Mouse (Mus musculus): ENCODE measurements around the gene Armc9. TPM values are rescaled to one million over a fixed set of nuclear protein-coding genes. Genes with fewer than 3 reads are reported as not detected.

Gene Armc9
- polyA plus RNA-seq, 1 experiment: 34.2 TPM

DNA sequence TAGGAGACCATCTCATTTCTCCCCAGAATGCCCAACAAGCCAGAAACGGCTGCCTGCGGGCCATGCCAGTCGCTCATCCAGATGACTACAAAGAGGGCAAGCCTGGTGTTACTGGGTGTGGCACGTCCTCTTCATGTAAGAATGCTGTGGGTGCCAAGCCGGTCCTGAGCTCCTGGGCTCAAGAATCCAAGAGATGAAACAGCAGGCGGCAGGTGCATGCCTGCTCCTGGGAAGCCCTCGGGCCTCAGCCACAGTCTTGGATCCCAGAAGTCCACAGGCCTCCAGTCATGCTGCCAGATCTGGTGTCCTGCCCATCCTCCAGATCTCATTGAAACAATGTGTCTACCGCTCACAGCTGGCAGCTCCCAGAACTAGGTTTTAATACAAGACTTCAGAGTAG is 102.6 kb downstream of the Armc9 start:
- Histone ChIP-seq H3K27ac (ENCODE audit: insufficient read depth, low read length) (no peak overlapping the region), H3K4me1 (ENCODE audit: control insufficient read depth, insufficient read depth, low read length) (no peaks in the 10 kb centered on the region; the same call in 1 of the 2 replicates), H3K4me3 (ENCODE audit: insufficient read depth, low read length) (no peak overlapping the region)
- TF ChIP-seq CTCF (IDR thresholded peaks at IDR 0.05; ENCODE audit: extremely low read depth, insufficient read depth, low read length) (no peak), POLR2A (IDR thresholded peaks at IDR 0.05; ENCODE audit: extremely low read depth, insufficient read depth, low read length) (no peak)

DNA sequence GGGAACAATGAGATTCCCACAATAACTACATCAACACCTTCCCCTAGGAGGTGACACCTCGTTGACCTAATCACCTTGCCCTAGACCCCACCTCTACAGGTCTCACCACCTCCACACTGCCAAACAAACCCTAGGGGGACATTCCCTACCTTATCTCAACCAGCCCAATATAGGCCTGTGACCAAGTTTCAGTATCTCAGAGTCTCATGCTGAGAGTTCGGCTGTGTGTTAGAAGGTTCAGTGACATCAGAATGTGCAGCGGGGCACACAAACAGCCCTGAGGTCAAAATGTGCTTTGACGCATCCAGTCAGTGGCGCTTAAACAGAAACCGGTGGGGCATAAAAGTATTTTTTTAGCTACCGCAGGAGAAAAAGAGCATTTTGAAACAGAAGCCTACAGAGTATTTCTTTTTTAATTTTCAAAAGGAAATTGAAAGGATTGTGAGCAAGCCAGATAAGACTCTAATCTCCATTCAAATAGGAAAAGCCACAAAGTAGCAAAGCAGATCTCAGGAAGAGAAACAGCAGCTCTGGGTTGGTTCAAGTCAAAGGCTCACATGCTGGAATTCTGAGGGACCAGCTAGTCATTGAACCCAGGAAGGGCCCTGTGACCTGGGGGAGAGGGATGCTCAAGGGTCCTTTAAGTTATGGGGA is 103.7 kb downstream of the Armc9 start:
- H3K27ac ChIP-seq (ENCODE audit: insufficient read depth, low read length): no peak overlapping the region
- TF ChIP-seq POLR2A (IDR thresholded peaks at IDR 0.05; ENCODE audit: extremely low read depth, insufficient read depth, low read length) (no peak), CTCF (IDR thresholded peaks at IDR 0.05; ENCODE audit: extremely low read depth, insufficient read depth, low read length) (no peak)
- no peak overlapping the region for H3K4me3 ChIP-seq (ENCODE audit: insufficient read depth, low read length)
- H3K4me1 ChIP-seq (ENCODE audit: control insufficient read depth, insufficient read depth, low read length): no peaks in the 10 kb centered on the region; the same call in 1 of the 2 replicates

DNA sequence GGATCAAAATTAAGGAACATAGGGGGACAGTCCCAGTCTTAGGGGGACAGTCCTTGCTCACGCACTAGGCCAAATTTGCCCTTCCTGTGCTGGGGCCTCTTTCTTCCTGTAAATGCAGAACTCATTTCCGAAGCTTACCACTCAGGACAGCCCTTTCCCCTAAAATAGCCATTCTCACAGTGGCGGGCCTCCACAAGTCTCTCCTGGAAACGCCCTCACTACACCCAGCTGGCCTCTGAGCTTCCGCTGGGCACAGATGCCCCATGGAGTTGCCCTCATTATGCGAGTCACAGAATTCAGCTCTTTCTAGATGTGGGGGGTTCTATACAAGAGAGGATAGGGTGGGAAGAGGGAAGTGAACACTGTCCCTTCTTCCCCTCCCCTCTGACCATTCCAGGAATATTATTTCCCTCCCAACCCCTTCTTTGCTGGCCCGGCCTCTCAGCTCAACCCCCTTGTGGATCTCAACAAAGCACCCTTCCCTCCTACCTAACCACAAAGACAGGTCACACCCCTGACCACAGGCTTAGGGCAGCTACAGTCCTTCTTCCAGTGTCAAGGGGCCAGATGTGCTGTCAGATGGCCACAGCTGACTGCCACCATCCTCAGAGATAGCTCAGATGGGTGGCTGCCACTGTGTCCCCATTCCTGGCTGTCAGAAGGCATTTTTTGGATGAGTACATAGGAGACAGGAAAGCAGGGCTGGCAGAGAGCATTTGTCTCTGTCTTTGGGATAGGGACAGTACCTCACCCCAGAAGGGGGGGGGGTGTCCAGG is 109.2 kb downstream of the Armc9 start:
- Histone ChIP-seq H3K4me3 (ENCODE audit: insufficient read depth, low read length) (no peak overlapping the region), H3K4me1 (ENCODE audit: control insufficient read depth, insufficient read depth, low read length) (no peaks in the 10 kb centered on the region), H3K27ac (ENCODE audit: insufficient read depth, low read length) (no peak overlapping the region)
- TF ChIP-seq POLR2A (IDR thresholded peaks at IDR 0.05; ENCODE audit: extremely low read depth, insufficient read depth, low read length) (no peak), CTCF (IDR thresholded peaks at IDR 0.05; ENCODE audit: extremely low read depth, insufficient read depth, low read length) (no peak)

DNA sequence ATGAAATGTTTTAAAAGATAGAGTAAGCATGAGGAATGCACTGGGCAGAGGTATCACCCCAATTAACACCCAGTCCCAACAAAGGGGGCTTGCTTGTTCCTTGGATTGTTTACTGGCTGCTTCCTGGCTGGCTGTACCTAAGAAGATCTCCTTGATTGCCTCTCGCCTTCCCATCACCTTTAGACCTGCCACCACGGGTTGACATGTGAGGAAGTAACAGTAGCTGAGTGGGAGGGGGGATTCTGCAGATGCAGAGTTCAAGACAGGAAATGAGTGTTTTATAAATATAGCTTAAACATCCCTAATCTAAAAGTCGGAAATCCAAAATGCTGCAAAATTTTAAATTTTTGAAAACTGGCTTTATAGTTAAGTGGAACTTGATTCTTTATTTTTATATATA is 110.5 kb downstream of the Armc9 start:
- H3K27ac ChIP-seq (ENCODE audit: insufficient read depth, low read length): no peak overlapping the region
- no peaks in the 10 kb centered on the region for H3K4me1 ChIP-seq (ENCODE audit: control insufficient read depth, insufficient read depth, low read length)
- TF ChIP-seq CTCF (IDR thresholded peaks at IDR 0.05; ENCODE audit: extremely low read depth, insufficient read depth, low read length) (no peak), POLR2A (IDR thresholded peaks at IDR 0.05; ENCODE audit: extremely low read depth, insufficient read depth, low read length) (no peak)
- no peak overlapping the region for H3K4me3 ChIP-seq (ENCODE audit: insufficient read depth, low read length)

DNA sequence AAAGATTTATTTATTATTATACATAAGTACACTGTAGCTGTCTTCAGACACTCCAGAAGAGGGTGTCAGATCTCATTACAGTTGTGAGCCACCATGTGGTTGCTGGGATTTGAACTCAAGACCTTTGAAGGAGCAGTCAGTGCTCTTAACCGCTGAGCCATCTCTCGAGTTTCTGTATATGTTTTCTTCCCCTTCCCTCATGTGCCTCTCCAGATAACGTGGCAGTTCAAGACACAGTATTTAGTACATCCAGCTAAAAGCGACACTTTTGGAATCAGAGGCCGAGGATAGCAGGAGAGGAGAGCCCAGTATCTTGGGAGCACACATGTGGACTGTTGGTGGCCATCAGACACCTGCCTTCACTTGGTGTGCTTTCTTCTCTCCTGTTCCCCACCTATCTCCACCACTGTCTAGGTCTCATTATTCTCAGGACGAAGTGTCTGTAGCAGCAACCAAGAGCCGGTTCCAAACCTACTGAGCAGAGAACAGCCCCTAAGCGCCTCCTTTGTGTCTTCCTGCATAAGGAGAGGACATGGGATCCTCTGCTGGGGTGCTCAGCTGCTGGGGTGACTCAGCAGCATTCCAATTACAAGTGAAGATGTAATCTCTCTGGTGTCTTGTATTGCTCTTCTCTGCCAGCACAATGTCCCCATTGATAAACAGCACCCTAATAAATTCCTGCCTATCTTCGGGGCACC is 114.1 kb downstream of the Armc9 start:
- TF ChIP-seq POLR2A (IDR thresholded peaks at IDR 0.05; ENCODE audit: extremely low read depth, insufficient read depth, low read length) (no peak), CTCF (IDR thresholded peaks at IDR 0.05; ENCODE audit: extremely low read depth, insufficient read depth, low read length) (no peak)
- Histone ChIP-seq H3K27ac (ENCODE audit: insufficient read depth, low read length) (no peak overlapping the region), H3K4me1 (ENCODE audit: control insufficient read depth, insufficient read depth, low read length) (no peaks in the 10 kb centered on the region), H3K4me3 (ENCODE audit: insufficient read depth, low read length) (no peak overlapping the region)

DNA sequence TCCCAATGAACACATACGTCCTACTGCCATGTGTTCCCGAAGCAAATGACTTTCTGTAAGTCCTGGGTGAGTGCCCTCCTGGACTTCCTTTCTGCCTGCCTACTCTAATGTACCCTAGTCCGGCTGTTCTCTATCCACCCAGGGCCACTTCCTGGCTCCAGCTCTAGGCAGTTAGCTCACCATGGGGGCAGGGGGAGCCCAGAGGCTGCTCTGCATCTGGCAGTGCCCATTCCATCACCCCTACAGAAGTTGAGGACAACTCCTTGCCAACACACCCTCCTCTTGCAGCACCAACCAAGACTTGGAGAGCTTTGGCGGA is 114.6 kb downstream of the Armc9 start:
- TF ChIP-seq POLR2A (IDR thresholded peaks at IDR 0.05; ENCODE audit: extremely low read depth, insufficient read depth, low read length) (no peak), CTCF (IDR thresholded peaks at IDR 0.05; ENCODE audit: extremely low read depth, insufficient read depth, low read length) (no peak)
- H3K4me1 ChIP-seq (ENCODE audit: control insufficient read depth, insufficient read depth, low read length): no peaks in the 10 kb centered on the region
- H3K4me3 ChIP-seq (ENCODE audit: insufficient read depth, low read length): no peak overlapping the region
- no peak overlapping the region for H3K27ac ChIP-seq (ENCODE audit: insufficient read depth, low read length)

DNA sequence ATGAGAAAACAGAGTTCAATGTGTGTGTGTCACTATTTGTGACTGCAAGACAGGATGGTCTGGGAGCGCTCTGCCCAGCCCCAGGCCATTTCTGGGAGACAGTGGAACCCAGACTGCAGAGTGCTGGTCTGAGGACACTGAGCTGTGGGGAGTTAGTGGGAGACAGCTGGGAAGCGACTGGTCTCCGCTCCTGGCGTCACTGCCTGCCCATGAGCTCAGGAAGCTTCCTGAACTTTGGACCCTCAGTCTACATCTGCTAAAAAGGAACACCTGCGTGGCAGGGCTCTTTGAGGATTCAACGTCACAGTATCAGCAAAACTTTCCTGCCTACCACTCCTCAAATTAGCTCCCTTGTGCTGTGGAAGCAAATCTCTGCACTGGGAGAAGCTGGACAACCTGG is 117.1 kb downstream of the Armc9 start:
- Histone ChIP-seq H3K27ac (ENCODE audit: insufficient read depth, low read length) (no peak overlapping the region), H3K4me1 (ENCODE audit: control insufficient read depth, insufficient read depth, low read length) (no peaks in the 10 kb centered on the region), H3K4me3 (ENCODE audit: insufficient read depth, low read length) (no peak overlapping the region)
- no peak for TF ChIP-seq CTCF (IDR thresholded peaks at IDR 0.05; ENCODE audit: extremely low read depth, insufficient read depth, low read length)
- no peak for TF ChIP-seq POLR2A (IDR thresholded peaks at IDR 0.05; ENCODE audit: extremely low read depth, insufficient read depth, low read length)

DNA sequence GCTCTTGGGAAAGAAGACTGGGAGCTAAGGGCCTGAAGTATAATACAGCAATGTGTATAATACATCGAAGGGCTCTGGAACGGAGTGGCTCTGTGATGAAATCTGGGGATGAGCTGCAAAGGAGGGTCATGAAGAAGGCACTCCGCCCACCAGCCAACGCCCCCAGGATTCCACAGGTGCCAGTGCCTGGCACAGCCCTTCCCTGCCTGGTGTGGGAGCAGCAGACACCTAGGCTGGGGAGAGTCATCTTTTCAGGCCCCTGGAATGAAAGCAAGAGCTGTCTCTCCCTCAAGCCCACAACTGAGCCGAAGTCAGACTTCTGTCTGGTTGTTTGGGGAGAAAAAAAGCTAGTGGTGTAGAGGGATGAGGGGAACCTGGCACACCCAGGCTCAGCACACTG is 122.5 kb downstream of the Armc9 start:
- TF ChIP-seq POLR2A (IDR thresholded peaks at IDR 0.05; ENCODE audit: extremely low read depth, insufficient read depth, low read length) (no peak), CTCF (IDR thresholded peaks at IDR 0.05; ENCODE audit: extremely low read depth, insufficient read depth, low read length) (no peak)
- Histone ChIP-seq H3K27ac (ENCODE audit: insufficient read depth, low read length) (no peak overlapping the region), H3K4me1 (ENCODE audit: control insufficient read depth, insufficient read depth, low read length) (no peaks in the 10 kb centered on the region), H3K4me3 (ENCODE audit: insufficient read depth, low read length) (no peak overlapping the region)

DNA sequence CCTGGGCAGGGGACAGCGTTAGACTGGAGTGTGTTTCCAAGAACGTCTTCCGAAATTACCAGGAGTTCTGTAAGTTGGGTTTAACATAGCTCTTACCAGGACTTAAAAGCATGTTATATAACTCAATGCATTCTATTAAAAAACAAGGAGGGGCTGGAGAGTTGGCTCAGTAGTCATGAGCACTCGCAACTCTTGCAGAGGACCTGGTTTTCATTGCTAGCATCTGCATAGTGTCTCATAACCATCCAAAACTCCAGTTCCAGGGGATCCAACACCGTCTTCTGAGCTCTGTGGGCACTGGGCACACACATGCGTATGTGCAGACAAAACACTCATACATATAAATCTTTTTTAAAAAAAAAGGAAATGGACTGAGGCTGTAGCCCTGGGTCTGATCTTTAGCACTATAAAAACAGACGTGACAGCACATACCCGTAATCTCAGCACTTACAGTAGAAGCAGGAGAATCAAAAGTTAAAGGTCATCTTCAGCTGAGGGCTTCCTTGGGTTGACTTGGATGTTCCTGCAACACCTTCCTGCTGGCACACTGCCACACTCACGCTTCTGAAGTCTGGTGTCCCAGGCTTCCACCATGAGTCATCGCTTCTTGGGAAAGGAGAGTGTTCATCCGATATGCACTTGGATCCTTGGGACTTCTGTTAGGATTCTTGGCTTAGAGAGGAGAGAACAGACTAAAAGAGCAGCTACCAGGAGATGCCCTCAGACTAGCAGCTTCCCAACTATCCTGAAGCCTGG is 127.4 kb downstream of the Armc9 start:
- no peak for TF ChIP-seq POLR2A (IDR thresholded peaks at IDR 0.05; ENCODE audit: extremely low read depth, insufficient read depth, low read length)
- TF ChIP-seq CTCF (IDR thresholded peaks at IDR 0.05; ENCODE audit: extremely low read depth, insufficient read depth, low read length): no peak
- no peak overlapping the region for H3K27ac ChIP-seq (ENCODE audit: insufficient read depth, low read length)
- H3K4me1 ChIP-seq (ENCODE audit: control insufficient read depth, insufficient read depth, low read length): no peaks in the 10 kb centered on the region
- H3K4me3 ChIP-seq (ENCODE audit: insufficient read depth, low read length): no peak overlapping the region
